Mouse (Mus musculus) adrenal gland, postnatal 0 days (tissue): ENCODE measurements around the gene Akap17b. TPM values are rescaled to one million over a fixed set of nuclear protein-coding genes. Genes with fewer than 3 reads are reported as not detected.

Experiments
- polyA plus RNA-seq: library from polyadenylated mRNA; unstranded; fragments of >200 nt; fragmentation: Nextera tagmentation; extraction: Ambion mirVana; gene quantifications from 2 replicates; pipeline ENCODE4 v1.2.1, GENCODE M21; 2015

Akap17b gene
- polyA plus RNA-seq: 3.0 and 4.3 TPM in 2 replicates

DNA sequence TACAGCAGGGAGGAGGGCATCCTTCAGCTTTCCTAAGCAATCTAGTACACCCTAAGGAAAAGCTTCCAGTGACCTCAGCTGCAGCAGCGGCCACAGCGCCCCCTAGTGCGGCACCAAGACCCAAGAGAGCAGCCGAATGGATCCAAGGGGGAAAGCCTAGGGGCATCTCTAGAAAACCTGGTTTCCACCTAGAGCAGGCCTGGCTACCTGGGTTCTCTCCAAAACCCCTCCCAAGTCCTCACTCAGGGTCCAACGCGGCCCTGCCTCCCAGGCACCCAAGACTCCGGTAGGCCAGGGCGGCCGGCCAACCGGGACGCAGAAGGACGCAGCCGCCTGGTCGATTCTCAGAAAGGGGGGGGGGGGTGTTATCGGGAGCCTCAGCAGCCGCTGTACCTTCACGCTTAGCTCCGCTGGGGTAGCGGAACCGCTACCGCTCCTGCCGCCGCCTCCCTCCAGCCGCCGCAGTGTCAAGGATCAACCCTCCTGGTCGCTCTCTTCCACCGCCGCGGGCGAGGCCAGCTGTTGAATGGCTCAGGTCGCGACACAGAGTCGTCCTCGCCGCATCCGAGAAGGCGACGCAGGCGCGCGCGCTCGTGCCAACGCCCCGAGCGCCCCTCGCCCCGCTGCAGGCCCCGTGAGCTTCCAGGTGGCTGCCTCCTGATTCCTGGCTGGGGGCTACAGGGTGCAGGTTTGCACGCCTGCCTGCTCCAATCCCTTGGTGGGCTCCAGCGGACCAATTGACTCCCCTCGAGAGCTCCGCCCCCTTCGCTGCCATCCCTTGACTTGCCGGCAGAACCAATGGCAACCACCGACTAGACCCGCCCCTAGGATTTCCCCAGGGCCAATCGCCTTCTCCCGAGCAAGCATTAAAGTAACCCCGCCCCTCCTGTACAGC, at the start of gene Akap17b:
Gene Akap17b, minus strand, starts transcription at position 739 of the 895 bp plus-strand sequence.

DNA sequence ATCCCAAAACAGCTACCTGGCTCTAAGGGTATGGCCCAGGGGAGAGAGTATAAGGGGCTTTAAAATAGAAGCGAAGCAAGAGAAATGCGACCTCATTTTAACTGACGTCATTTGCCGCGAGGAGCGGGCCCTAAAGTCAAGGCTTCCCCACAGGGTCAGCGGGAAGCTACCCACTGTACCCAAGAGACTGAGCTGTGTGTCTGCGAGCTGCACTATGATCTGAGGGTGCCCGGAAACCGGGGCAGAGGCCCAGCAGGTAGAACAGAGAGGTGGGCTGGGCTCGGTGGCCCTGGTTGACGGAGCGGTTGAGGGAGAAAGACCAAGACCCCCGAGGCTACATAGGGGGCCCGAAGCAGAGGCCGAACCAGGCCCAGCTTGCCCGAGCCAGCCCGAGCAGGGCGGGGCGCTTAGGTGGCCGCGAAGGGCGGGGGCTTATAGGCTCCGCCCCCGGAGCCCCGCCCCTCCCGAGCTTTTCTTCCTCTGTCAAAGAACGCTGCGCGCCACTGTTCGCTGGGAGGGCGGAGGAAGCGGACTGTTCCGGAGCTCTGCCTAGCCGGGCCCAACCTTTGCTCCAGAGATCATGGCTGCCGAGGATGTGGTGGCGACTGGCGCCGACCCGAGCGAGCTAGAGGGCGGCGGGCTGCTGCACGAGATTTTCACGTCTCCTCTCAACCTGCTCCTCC, 47.3 kb downstream of the Akap17b start, which contains the start of gene Pgrmc1:
Gene Pgrmc1, plus strand, starts transcription at position 500 of the 683 bp plus-strand sequence.

Other genes with a start within 250 kb of the Akap17b start
- gene Gm6268, start 244.1 kb downstream of the Akap17b start, polyA plus RNA-seq: not detected in 2 replicates
- 0.44 and 0.90 TPM in 2 replicates for gene Gm14569, start 153.6 kb downstream of the Akap17b start, polyA plus RNA-seq
- 491 and 702 TPM in 2 replicates for gene Pgrmc1, start 47.2 kb downstream of the Akap17b start, polyA plus RNA-seq
- gene Slc25a43, start 98.3 kb upstream of the Akap17b start, polyA plus RNA-seq: 1.8 TPM in 2 replicates
- gene Slc25a5, start 150.3 kb upstream of the Akap17b start, polyA plus RNA-seq: 258 and 411 TPM in 2 replicates
- gene Ube2a, start 228.5 kb upstream of the Akap17b start, polyA plus RNA-seq: 98.6 and 125 TPM in 2 replicates
- gene C330007P06Rik, start 228.7 kb upstream of the Akap17b start, polyA plus RNA-seq: 20.8 and 30.1 TPM in 2 replicates